ENCODE assay signal across 11 mouse cellular contexts in the genomic region with DNA sequence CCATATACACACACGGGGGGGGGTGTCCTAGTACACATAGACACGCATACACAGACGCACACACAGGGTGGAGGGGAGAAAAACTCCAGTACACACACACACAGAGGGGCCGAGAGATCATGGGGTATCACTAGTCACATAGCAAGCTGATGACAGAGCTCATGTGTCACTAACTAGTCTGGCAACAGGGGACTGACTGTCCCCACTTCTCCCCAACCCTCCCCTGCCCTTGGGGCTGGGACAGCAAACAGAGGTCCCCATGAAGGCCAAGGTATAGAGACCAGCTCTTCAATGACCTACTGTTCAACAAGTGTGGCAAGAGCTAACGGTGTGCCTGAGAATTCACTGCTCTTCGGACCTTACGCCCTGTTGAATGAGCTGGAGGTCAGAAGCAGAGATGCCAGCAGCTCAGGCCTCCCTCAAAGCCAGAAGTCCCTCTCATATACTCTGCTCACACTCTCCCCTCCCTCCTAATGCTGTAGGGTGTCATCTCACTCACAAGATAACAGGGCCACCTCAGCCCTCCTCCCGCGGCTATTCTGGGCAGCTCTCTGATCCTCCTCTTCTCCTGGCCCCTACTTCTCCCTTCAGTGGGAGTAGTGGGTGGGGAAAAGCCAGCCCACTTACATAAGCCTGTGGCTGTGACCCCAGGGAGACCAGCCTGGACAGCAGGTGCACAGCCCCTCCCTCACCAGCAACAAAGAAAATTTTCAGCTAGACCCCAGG. TPM values are rescaled to one million over a fixed set of nuclear protein-coding genes. Genes with fewer than 3 reads are reported as not detected.
A peak's percentile ranks its signal among the peaks of the same experiment; 100 is the strongest.
DNase-seq lines count a peak whose midpoint lies in the region; ATAC-seq and TF ChIP-seq lines count a peak whose summit lies in the region.
"Had no signal": no experiment of that assay in that cellular context is flagged by ENCODE, and none has a peak within 500 bp of the region (broad histone marks: within the 10 kb centered on the region; RNA-seq: fewer than 3 reads in every experiment).

A gene (plus strand): TSS at position 642 of the 726 bp plus-strand sequence.

- H3K27ac ChIP-seq in layer of hippocampus, adult 2 months: peak within 1 kb of the TSS; percentile 83
- no peak within 1 kb of the TSS for H3K27ac ChIP-seq in MEL (ENCODE audit: control insufficient read depth, low read depth, low read length)
- H3K27ac ChIP-seq in forebrain, embryonic 16.5 days (ENCODE audit: low read length): no peak within 1 kb of the TSS
- H3K27ac ChIP-seq in hindbrain, embryonic 12.5 days: no peak within 1 kb of the TSS
- H3K27ac ChIP-seq: intestine, embryonic 15.5 days had no signal

- H3K9ac ChIP-seq in MEL (ENCODE audit: control insufficient read depth, low read depth, low read length, poor library complexity, severe bottlenecking): no peak within 1 kb of the TSS
- no peak within 1 kb of the TSS for H3K9ac ChIP-seq in forebrain, embryonic 16.5 days (replicated peaks; ENCODE audit: low read depth, low read length)
- no peak within 1 kb of the TSS for H3K9ac ChIP-seq in hindbrain, embryonic 12.5 days
- H3K9ac ChIP-seq: intestine, embryonic 15.5 days had no signal

- 0 out of 2 replicates have a peak, but pooled peaks have one; percentile 7 for ATAC-seq in forebrain, embryonic 16.5 days
- 0 out of 2 replicates have a peak, but pooled peaks have one; percentile 14 for ATAC-seq in hindbrain, embryonic 12.5 days (ENCODE audit: low FRiP score)
- ATAC-seq: intestine, embryonic 15.5 days had no signal

- 83% methylated on average over 9 of the region's 9 CpGs for WGBS in forebrain, embryonic 16.5 days
- 77% methylated on average over 9 of the region's 9 CpGs for WGBS in hindbrain, embryonic 12.5 days

- no peak within 1 kb of the TSS for H3K4me2 ChIP-seq in forebrain, embryonic 16.5 days (ENCODE audit: low read length)
- no peak within 1 kb of the TSS for H3K4me2 ChIP-seq in hindbrain, embryonic 12.5 days (replicated peaks)
- H3K4me2 ChIP-seq: intestine, embryonic 15.5 days had no signal

- no peak for TF ChIP-seq RAD21 in MEL (IDR thresholded peaks at IDR 0.05; ENCODE audit: low read depth, low read length)

- no peak for DNase-seq in layer of hippocampus, adult 2 months (ENCODE audit: low spot score in 2 of 2)
- DNase-seq in layer of hippocampus, adult 9-11 months: no peak
- DNase-seq in MEL (ENCODE audit: low read depth, low spot score): peak; percentile 8
- no peak for DNase-seq in thymus, postnatal 14 days
- DNase-seq in left cerebral cortex, postnatal 36 days (ENCODE audit: low spot score in 2 of 2): no peak
- no peak for DNase-seq in urinary bladder, adult 18-20 months (ENCODE audit: low spot score in 2 of 2)
- DNase-seq: right cerebral cortex, postnatal 25 days had no signal

- no peaks in the 10 kb centered on the region for H3K79me2 ChIP-seq in MEL (ENCODE audit: control insufficient read depth, insufficient read depth, low read length, poor library complexity)

- intact Hi-C loops in left cerebral cortex, postnatal 36 days (cut with DNase I): no loop called here

- no peak for TF ChIP-seq POLR2A in MEL (IDR thresholded peaks at IDR 0.05; ENCODE audit: control insufficient read depth in 1 of 2, insufficient read depth in 1 of 2, low read depth in 1 of 2, low read length in 2 of 2, poor library complexity in 1 of 2)

- no peaks in the 10 kb centered on the region for H3K9me3 ChIP-seq in MEL (replicated peaks; ENCODE audit: insufficient read depth, low read length)
- no peaks in the 10 kb centered on the region for H3K9me3 ChIP-seq in forebrain, embryonic 16.5 days (ENCODE audit: control insufficient read depth, low read length)
- no peaks in the 10 kb centered on the region for H3K9me3 ChIP-seq in hindbrain, embryonic 12.5 days (replicated peaks)
- H3K9me3 ChIP-seq: intestine, embryonic 15.5 days had no signal

- no peak for TF ChIP-seq EP300 in MEL (IDR thresholded peaks at IDR 0.05; ENCODE audit: low read depth in 1 of 2, low read length in 2 of 2)

- no peak for TF ChIP-seq CTCF in layer of hippocampus, adult 2 months (conservative IDR thresholded peaks at IDR 0.05)
- no peak for TF ChIP-seq CTCF in MEL (IDR thresholded peaks at IDR 0.05 in 2 of 3, conservative IDR thresholded peaks at IDR 0.05 in 1 of 3; ENCODE audit: control insufficient read depth in 1 of 3, insufficient read depth in 1 of 3, low read depth in 2 of 3, low read length in 3 of 3, poor library complexity in 1 of 3, severe bottlenecking in 1 of 3)

- peaks cover 10 to 20% of the 10 kb centered on the region in 2 experiments for H3K4me1 ChIP-seq in MEL (ENCODE audit: control insufficient read depth in 1 of 2, insufficient read depth in 2 of 2, low read length in 2 of 2)
- H3K4me1 ChIP-seq in forebrain, embryonic 16.5 days (replicated peaks; ENCODE audit: control insufficient read depth, insufficient read depth, low read length): peaks cover 9% of the 10 kb centered on the region
- peaks cover 31% of the 10 kb centered on the region for H3K4me1 ChIP-seq in hindbrain, embryonic 12.5 days

- H3K4me3 ChIP-seq in layer of hippocampus, adult 2 months: no peak within 1 kb of the TSS
- no peak within 1 kb of the TSS for H3K4me3 ChIP-seq in MEL (ENCODE audit: control insufficient read depth in 1 of 2, insufficient read depth in 1 of 2, low read depth in 2 of 2, low read length in 2 of 2)
- H3K4me3 ChIP-seq in forebrain, embryonic 16.5 days (replicated peaks; ENCODE audit: low read length): no peak within 1 kb of the TSS
- H3K4me3 ChIP-seq in hindbrain, embryonic 12.5 days: no peak within 1 kb of the TSS
- H3K4me3 ChIP-seq: intestine, embryonic 15.5 days had no signal

- H3K27me3 ChIP-seq in MEL (ENCODE audit: control insufficient read depth in 1 of 2, insufficient read depth in 2 of 2, low read length in 2 of 2): no peaks in the 10 kb centered on the region
- no peaks in the 10 kb centered on the region for H3K27me3 ChIP-seq in forebrain, embryonic 16.5 days (replicated peaks; ENCODE audit: control insufficient read depth, insufficient read depth, low read length)
- no peaks in the 10 kb centered on the region for H3K27me3 ChIP-seq in hindbrain, embryonic 12.5 days
- H3K27me3 ChIP-seq: intestine, embryonic 15.5 days had no signal

- peaks cover 0 to 10% of the 10 kb centered on the region in 2 experiments; a peak in 2 of 4 replicates for H3K36me3 ChIP-seq in MEL (ENCODE audit: control insufficient read depth in 1 of 2, insufficient read depth in 2 of 2, low read length in 2 of 2)
- H3K36me3 ChIP-seq in forebrain, embryonic 16.5 days (ENCODE audit: control insufficient read depth, insufficient read depth): no peaks in the 10 kb centered on the region
- no peaks in the 10 kb centered on the region for H3K36me3 ChIP-seq in hindbrain, embryonic 12.5 days
- H3K36me3 ChIP-seq: intestine, embryonic 15.5 days had no signal

TF ChIP-seq in MEL, 35 proteins besides CTCF, POLR2A, EP300 and RAD21:
- no peak for TF ChIP-seq MAFK (IDR thresholded peaks at IDR 0.05; ENCODE audit: borderline replicate concordance, low read depth, low read length)
- no peak for TF ChIP-seq NRF1 (IDR thresholded peaks at IDR 0.05; ENCODE audit: insufficient read depth, low read depth, low read length, poor library complexity, severe bottlenecking)
- no peak for TF ChIP-seq USF2 (IDR thresholded peaks at IDR 0.05; ENCODE audit: borderline replicate concordance in 1 of 2, insufficient read depth in 1 of 2, low read depth in 1 of 2, low read length in 2 of 2)
- TF ChIP-seq RCOR1 (IDR thresholded peaks at IDR 0.05; ENCODE audit: low read depth, low read length): no peak
- no peak for TF ChIP-seq TCF12 (IDR thresholded peaks at IDR 0.05; ENCODE audit: low read depth, low read length)
- TF ChIP-seq JUND (IDR thresholded peaks at IDR 0.05; ENCODE audit: low read depth, low read length): no peak
- TF ChIP-seq MXI1 (IDR thresholded peaks at IDR 0.05; ENCODE audit: low read depth, low read length): no peak
- no peak for TF ChIP-seq SIN3A (IDR thresholded peaks at IDR 0.05; ENCODE audit: low read length)
- no peak for TF ChIP-seq ETS1 (IDR thresholded peaks at IDR 0.05; ENCODE audit: low read depth, low read length)
- TF ChIP-seq SMC3 (IDR thresholded peaks at IDR 0.05; ENCODE audit: low read depth, low read length): no peak
- TF ChIP-seq BHLHE40 (IDR thresholded peaks at IDR 0.05; ENCODE audit: borderline replicate concordance, low read depth, low read length): no peak
- TF ChIP-seq USF1 (IDR thresholded peaks at IDR 0.05; ENCODE audit: low read depth, low read length): no peak
- TF ChIP-seq ZKSCAN1 (IDR thresholded peaks at IDR 0.05; ENCODE audit: low read depth, low read length): no peak
- no peak for TF ChIP-seq GABPA (IDR thresholded peaks at IDR 0.05; ENCODE audit: low read depth, low read length)
- TF ChIP-seq ZNF384 (IDR thresholded peaks at IDR 0.05; ENCODE audit: low read depth, low read length): no peak
TF ChIP-seq in MEL: peak in this region for 0.

RNA-seq across cellular contexts. Expression of the gene that starts here (rescaled TPM):
- 1 to 10 TPM in 1 of 2 experiments, under 1 TPM in 1; 0.83 to 1.5 TPM for total RNA-seq in layer of hippocampus, adult 2 months (2021)
- not detected in 2 replicates for total RNA-seq in MEL (2012; rRNA removed)
- not detected for polyA plus RNA-seq in MEL (2012; ENCODE audit: insufficient read depth in 1 of 2, insufficient read length in 2 of 2, low read depth in 1 of 2, low replicate concordance in 2 of 2, missing spikeins in 1 of 2)
- polyA plus RNA-seq in forebrain, embryonic 16.5 days (2015; fragmentation: Nextera tagmentation; extraction: Ambion mirVana): 0.16 TPM in 1 of 2 replicates, not detected in the other
- not detected in 2 replicates for polyA plus RNA-seq in hindbrain, embryonic 12.5 days (2016; fragmentation: Nextera tagmentation; extraction: Ambion mirVana)
- total RNA-seq in left cerebral cortex, postnatal 36 days (2021): under 1 TPM in 1 of 2 experiments, not detected in 1; 0.25 TPM
- polyA plus RNA-seq: intestine, embryonic 15.5 days; limb, embryonic 14.5 days had no signal

Comparison
In these comparisons a context has a peak if more than half of its experiments do, and no peak if none do; other contexts are left out.
1. Peak in DNase-seq in MEL; RNA of the gene not detected or under 1 TPM.
2. Peak in ATAC-seq in forebrain, embryonic 16.5 days; RNA of the gene not detected or under 1 TPM.
3. Peak in ATAC-seq in hindbrain, embryonic 12.5 days; RNA of the gene not detected or under 1 TPM.